Mouse (Mus musculus): Measurements from ENCODE around the gene Ptpdc1. TPM values are rescaled to one million over a fixed set of nuclear protein-coding genes. Genes with fewer than 3 reads are reported as not detected.

Ptpdc1 gene
- polyA plus RNA-seq, 1 experiment from 2014 or later = 4.1 TPM

MicroRNA genes within 50 kb of the gene (microRNA counts, 519-probe panel; counts per million panel counts)
- microRNA mmu-let-7a (4,247 counts per million, percentile 98 among the panel's probes with 10 or more counts), microRNA mmu-let-7d (4,432 counts per million, percentile 99 among the panel's probes with 10 or more counts), microRNA mmu-let-7f (3,956 counts per million, percentile 96 among the panel's probes with 10 or more counts)

Small RNA genes within 50 kb of the gene (microRNA-seq; reads per million reads assigned to microRNA genes)
- gene Gm24111 (not detected), gene Mirlet7a-1 (236 reads per million, percentile 58 among the genes with 10 or more reads in this experiment), gene Mirlet7d (19,433 reads per million, percentile 96 among the genes with 10 or more reads in this experiment), gene Mirlet7f-1 (not detected)

Other genes starting within 250 kb of the Ptpdc1 start
- gene Zfp169, start 112.2 kb downstream of the Ptpdc1 start, polyA plus RNA-seq (2015; fragmentation: Nextera tagmentation; extraction: Ambion mirVana) = 2.1 and 3.2 TPM in 2 replicates
- gene A830005F24Rik, start 112.1 kb downstream of the Ptpdc1 start, polyA plus RNA-seq (2015; fragmentation: Nextera tagmentation; extraction: Ambion mirVana) = 0.57 and 0.60 TPM in 2 replicates
- gene Barx1, start 37.3 kb upstream of the Ptpdc1 start, polyA plus RNA-seq (2015; fragmentation: Nextera tagmentation; extraction: Ambion mirVana) = 0.10 and 0.18 TPM in 2 replicates
- 3.9 and 4.5 TPM in 2 replicates for gene Phf2, start 245.5 kb upstream of the Ptpdc1 start, polyA plus RNA-seq (2015; fragmentation: Nextera tagmentation; extraction: Ambion mirVana)

Data from intestine, embryonic 16.5 days (tissue).